Mouse (Mus musculus): ENCODE measurements around the gene Olfr1133. TPM values are rescaled to one million over a fixed set of nuclear protein-coding genes. Genes with fewer than 3 reads are reported as not detected.

The Olfr1133 gene
- not detected for polyA plus RNA-seq (2014; fragmentation: Illumina TruSeq; extraction: RNeasy Lipid Tissue Mini Kit (QIAGEN cat#74804); ENCODE audit: low read depth, low replicate concordance)

DNA sequence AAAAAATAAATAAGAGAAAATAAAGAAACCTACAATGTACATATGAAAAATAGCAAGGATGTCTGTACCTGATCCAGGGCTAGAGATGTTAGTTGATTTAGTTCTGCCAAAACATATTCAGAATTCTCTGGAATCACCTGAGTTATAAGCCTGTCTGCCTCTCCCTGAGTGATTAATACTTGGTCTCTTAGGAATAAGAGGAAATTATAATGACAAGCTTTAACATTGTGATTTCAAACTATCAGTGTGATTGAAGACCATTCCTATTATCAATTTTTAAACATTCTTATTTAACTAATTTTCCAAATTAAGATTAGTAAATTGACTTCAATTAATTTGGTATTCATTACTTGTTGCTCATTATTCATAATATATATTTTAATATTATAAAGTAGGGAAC is at the start of gene Olfr1133:
Olfr1133 (minus strand) TSS at position 101 of the 400 bp plus-strand sequence.

DNA sequence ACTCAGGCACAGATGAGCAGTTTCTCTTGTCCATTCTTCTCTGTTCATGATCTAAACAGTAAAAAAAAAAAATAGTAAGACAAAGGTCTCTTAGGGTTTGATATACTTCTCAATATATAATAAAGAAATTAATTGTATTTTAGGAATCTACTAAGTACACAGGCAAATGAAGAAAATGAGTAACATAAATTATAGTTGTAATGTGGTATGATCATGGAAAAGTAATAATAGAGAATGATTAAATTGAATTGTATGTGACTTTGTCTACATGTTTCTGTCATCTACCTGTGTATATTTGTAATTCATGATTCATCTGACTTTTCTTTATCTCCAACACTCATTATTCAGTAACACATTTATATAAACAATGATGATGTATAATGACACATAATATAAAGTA is 46.7 kb upstream of the Olfr1133 start, which contains the start of gene Olfr1136:
Olfr1136 (minus strand) TSS at position 101 of the 400 bp plus-strand sequence.

DNA sequence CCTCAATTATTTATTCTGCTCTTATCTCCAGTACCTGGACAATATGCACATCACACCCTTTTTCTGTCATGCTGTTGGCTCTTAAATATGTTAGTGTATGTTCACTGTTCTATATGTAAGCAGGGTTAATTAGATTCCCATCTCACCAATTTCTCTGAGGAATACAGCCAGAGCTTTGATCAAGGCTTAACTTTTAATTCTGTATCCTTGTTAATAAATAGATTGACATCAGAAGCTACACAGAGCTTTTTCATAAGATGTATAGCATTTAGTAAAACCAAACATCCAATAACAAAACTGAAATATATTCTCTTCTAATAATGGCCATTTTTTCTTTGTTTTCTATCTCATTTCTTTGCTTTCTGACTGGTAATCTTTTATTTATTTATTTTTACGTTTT is 26.4 kb upstream of the Olfr1133 start, which contains the start of gene Olfr1135:
Olfr1135 (minus strand) TSS at position 101 of the 400 bp plus-strand sequence.

DNA sequence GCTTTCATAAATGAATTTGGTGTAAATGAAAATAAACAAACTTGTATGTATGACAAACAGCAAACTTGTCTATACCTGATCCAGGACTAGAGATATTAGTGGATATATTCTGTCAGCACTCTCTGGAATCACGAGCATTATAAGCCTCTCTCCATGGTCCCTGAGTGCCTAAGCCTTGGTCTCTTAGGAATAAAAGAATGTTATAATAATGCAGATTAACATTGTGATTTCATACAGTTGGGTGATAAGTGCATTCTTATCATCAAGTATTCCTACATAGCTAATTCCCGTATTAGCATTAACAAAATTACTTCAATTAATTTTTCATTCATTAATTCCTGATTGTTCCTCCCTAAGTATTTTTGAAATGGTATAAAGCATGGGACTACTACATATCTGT is 11.2 kb upstream of the Olfr1133 start, which contains the start of gene Olfr1134:
Olfr1134 (minus strand) TSS at position 101 of the 400 bp plus-strand sequence.

DNA sequence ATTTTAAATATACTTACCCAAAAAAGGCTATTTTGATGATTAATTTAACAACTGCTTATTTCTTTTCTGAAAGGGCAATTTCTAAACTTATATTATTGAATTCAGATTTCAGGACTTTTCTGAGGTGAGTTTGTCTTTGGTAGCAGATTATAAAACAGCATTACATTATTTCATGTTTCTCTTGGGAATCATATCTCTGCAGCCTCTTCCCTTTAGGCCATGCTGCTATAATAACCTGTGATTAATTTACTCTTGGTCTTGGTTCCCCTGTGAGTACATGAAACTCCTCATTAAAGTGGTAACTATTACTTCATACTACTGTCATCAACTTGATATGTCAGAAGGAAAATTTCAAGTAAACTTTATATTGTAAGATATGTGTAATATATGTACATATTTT is 9.7 kb downstream of the Olfr1133 start, which contains the start of gene Olfr1132:
Olfr1132 (minus strand) TSS at position 101 of the 400 bp plus-strand sequence.

DNA sequence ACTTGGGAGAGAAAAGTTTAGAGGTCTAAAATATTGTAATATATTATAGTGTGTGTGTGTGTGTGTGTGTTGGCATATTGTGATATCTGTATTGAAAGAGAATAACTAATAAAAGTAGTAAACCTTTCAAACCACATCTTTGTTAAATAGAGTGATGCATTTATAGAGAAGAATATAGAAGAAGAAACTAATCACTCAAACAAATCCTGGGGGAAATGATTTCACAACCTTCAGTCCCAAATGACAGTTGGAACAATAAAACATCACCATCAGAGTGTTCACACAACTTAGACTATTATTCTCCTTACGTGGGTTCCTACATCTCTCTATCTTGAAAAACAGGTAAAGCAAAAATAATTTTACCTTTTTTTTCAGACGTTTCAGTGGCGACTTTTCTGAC is 20.4 kb downstream of the Olfr1133 start, which contains the start of gene Olfr1131:
Olfr1131 (plus strand) TSS at position 301 of the 400 bp plus-strand sequence.

GRCm38 (mm10) chr2:87605912-87606311 is 41.3 kb downstream of the Olfr1133 start, which contains the start of gene Olfr1130:
Gene Olfr1130, plus strand, starts transcription at chr2:87606212.

Other genes with a start within 250 kb of the Olfr1133 start
- not detected for gene Olfr1123, start 230.7 kb downstream of the Olfr1133 start, polyA plus RNA-seq (2014; fragmentation: Illumina TruSeq; extraction: RNeasy Lipid Tissue Mini Kit (QIAGEN cat#74804); ENCODE audit: low read depth, low replicate concordance)
- not detected for gene Olfr1124, start 217.1 kb downstream of the Olfr1133 start, polyA plus RNA-seq (2014; fragmentation: Illumina TruSeq; extraction: RNeasy Lipid Tissue Mini Kit (QIAGEN cat#74804); ENCODE audit: low read depth, low replicate concordance)
- gene Olfr1126, start 193.4 kb downstream of the Olfr1133 start, polyA plus RNA-seq (2014; fragmentation: Illumina TruSeq; extraction: RNeasy Lipid Tissue Mini Kit (QIAGEN cat#74804); ENCODE audit: low read depth, low replicate concordance) = not detected
- not detected for gene Pramel7, start 150.3 kb downstream of the Olfr1133 start, polyA plus RNA-seq (2014; fragmentation: Illumina TruSeq; extraction: RNeasy Lipid Tissue Mini Kit (QIAGEN cat#74804); ENCODE audit: low read depth, low replicate concordance)
- not detected for gene Pramel6, start 140.8 kb downstream of the Olfr1133 start, polyA plus RNA-seq (2014; fragmentation: Illumina TruSeq; extraction: RNeasy Lipid Tissue Mini Kit (QIAGEN cat#74804); ENCODE audit: low read depth, low replicate concordance)
- gene Olfr153, start 115.6 kb downstream of the Olfr1133 start, polyA plus RNA-seq (2014; fragmentation: Illumina TruSeq; extraction: RNeasy Lipid Tissue Mini Kit (QIAGEN cat#74804); ENCODE audit: low read depth, low replicate concordance) = not detected
- not detected for gene Olfr1128, start 101.8 kb downstream of the Olfr1133 start, polyA plus RNA-seq (2014; fragmentation: Illumina TruSeq; extraction: RNeasy Lipid Tissue Mini Kit (QIAGEN cat#74804); ENCODE audit: low read depth, low replicate concordance)
- not detected for gene Olfr1129, start 73.5 kb downstream of the Olfr1133 start, polyA plus RNA-seq (2014; fragmentation: Illumina TruSeq; extraction: RNeasy Lipid Tissue Mini Kit (QIAGEN cat#74804); ENCODE audit: low read depth, low replicate concordance)
- gene Olfr1130, start 41.2 kb downstream of the Olfr1133 start, polyA plus RNA-seq (2014; fragmentation: Illumina TruSeq; extraction: RNeasy Lipid Tissue Mini Kit (QIAGEN cat#74804); ENCODE audit: low read depth, low replicate concordance) = not detected
- gene Olfr1131, start 20.3 kb downstream of the Olfr1133 start, polyA plus RNA-seq (2014; fragmentation: Illumina TruSeq; extraction: RNeasy Lipid Tissue Mini Kit (QIAGEN cat#74804); ENCODE audit: low read depth, low replicate concordance) = not detected
- not detected for gene Olfr1132, start 9.8 kb downstream of the Olfr1133 start, polyA plus RNA-seq (2014; fragmentation: Illumina TruSeq; extraction: RNeasy Lipid Tissue Mini Kit (QIAGEN cat#74804); ENCODE audit: low read depth, low replicate concordance)
- not detected for gene Olfr1134, start 11.1 kb upstream of the Olfr1133 start, polyA plus RNA-seq (2014; fragmentation: Illumina TruSeq; extraction: RNeasy Lipid Tissue Mini Kit (QIAGEN cat#74804); ENCODE audit: low read depth, low replicate concordance)
- gene Olfr1135, start 26.3 kb upstream of the Olfr1133 start, polyA plus RNA-seq (2014; fragmentation: Illumina TruSeq; extraction: RNeasy Lipid Tissue Mini Kit (QIAGEN cat#74804); ENCODE audit: low read depth, low replicate concordance) = not detected
- gene Olfr1136, start 46.6 kb upstream of the Olfr1133 start, polyA plus RNA-seq (2014; fragmentation: Illumina TruSeq; extraction: RNeasy Lipid Tissue Mini Kit (QIAGEN cat#74804); ENCODE audit: low read depth, low replicate concordance) = not detected
- gene Olfr1137, start 65.8 kb upstream of the Olfr1133 start, polyA plus RNA-seq (2014; fragmentation: Illumina TruSeq; extraction: RNeasy Lipid Tissue Mini Kit (QIAGEN cat#74804); ENCODE audit: low read depth, low replicate concordance) = not detected
- not detected for gene Olfr1138, start 92.6 kb upstream of the Olfr1133 start, polyA plus RNA-seq (2014; fragmentation: Illumina TruSeq; extraction: RNeasy Lipid Tissue Mini Kit (QIAGEN cat#74804); ENCODE audit: low read depth, low replicate concordance)
- not detected for gene Olfr1140, start 96.4 kb upstream of the Olfr1133 start, polyA plus RNA-seq (2014; fragmentation: Illumina TruSeq; extraction: RNeasy Lipid Tissue Mini Kit (QIAGEN cat#74804); ENCODE audit: low read depth, low replicate concordance)
- gene Olfr1141, start 106.6 kb upstream of the Olfr1133 start, polyA plus RNA-seq (2014; fragmentation: Illumina TruSeq; extraction: RNeasy Lipid Tissue Mini Kit (QIAGEN cat#74804); ENCODE audit: low read depth, low replicate concordance) = not detected
- not detected for gene Olfr152, start 132.1 kb upstream of the Olfr1133 start, polyA plus RNA-seq (2014; fragmentation: Illumina TruSeq; extraction: RNeasy Lipid Tissue Mini Kit (QIAGEN cat#74804); ENCODE audit: low read depth, low replicate concordance)
- not detected for gene Olfr1143, start 153.2 kb upstream of the Olfr1133 start, polyA plus RNA-seq (2014; fragmentation: Illumina TruSeq; extraction: RNeasy Lipid Tissue Mini Kit (QIAGEN cat#74804); ENCODE audit: low read depth, low replicate concordance)
- gene Olfr1145, start 162.4 kb upstream of the Olfr1133 start, polyA plus RNA-seq (2014; fragmentation: Illumina TruSeq; extraction: RNeasy Lipid Tissue Mini Kit (QIAGEN cat#74804); ENCODE audit: low read depth, low replicate concordance) = not detected
- gene Olfr1148, start 183.2 kb upstream of the Olfr1133 start, polyA plus RNA-seq (2014; fragmentation: Illumina TruSeq; extraction: RNeasy Lipid Tissue Mini Kit (QIAGEN cat#74804); ENCODE audit: low read depth, low replicate concordance) = not detected
- not detected for gene Olfr1150-ps1, start 196.6 kb upstream of the Olfr1133 start, polyA plus RNA-seq (2014; fragmentation: Illumina TruSeq; extraction: RNeasy Lipid Tissue Mini Kit (QIAGEN cat#74804); ENCODE audit: low read depth, low replicate concordance)
- not detected for gene Olfr1151, start 208.5 kb upstream of the Olfr1133 start, polyA plus RNA-seq (2014; fragmentation: Illumina TruSeq; extraction: RNeasy Lipid Tissue Mini Kit (QIAGEN cat#74804); ENCODE audit: low read depth, low replicate concordance)
- not detected for gene Olfr1152, start 219.1 kb upstream of the Olfr1133 start, polyA plus RNA-seq (2014; fragmentation: Illumina TruSeq; extraction: RNeasy Lipid Tissue Mini Kit (QIAGEN cat#74804); ENCODE audit: low read depth, low replicate concordance)
- not detected for gene Olfr1153, start 247.6 kb upstream of the Olfr1133 start, polyA plus RNA-seq (2014; fragmentation: Illumina TruSeq; extraction: RNeasy Lipid Tissue Mini Kit (QIAGEN cat#74804); ENCODE audit: low read depth, low replicate concordance)

All from adipose tissue, adult 10 weeks (tissue).